ENCODE assay signal across 13 mouse cellular contexts in the genomic region with DNA sequence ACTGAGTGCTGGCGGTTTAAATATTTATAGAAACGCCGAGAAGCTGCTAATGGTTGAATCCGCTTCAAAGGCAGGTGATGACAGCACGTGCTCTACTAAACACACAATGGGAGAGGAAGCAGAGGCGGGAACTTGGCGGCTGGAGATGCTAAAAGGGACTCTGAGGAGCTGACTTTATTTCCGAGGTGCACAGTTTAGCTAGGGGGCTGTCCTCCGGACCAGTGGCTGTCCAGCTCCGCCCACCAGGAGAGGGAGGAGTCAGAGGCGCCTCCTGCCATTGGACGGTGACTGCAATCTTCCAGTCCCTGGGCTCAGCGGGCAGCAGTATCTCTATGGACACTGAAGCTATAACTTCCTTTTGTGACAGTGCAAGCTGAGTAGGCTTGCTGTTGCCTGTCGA.
DNase-seq lines count a peak whose midpoint lies in the region; ATAC-seq lines count a peak whose summit lies in the region.
"Had no signal": no experiment of that assay in that cellular context is flagged by ENCODE, and none has a peak within 500 bp of the region (broad histone marks: within the 10 kb centered on the region; RNA-seq: fewer than 3 reads in every experiment).

No protein-coding gene starts in this region.

- no peaks in the 10 kb centered on the region for H3K9me3 ChIP-seq in forebrain, embryonic 11.5 days (ENCODE audit: control insufficient read depth, low read length)
- no peaks in the 10 kb centered on the region for H3K9me3 ChIP-seq in forebrain, embryonic 13.5 days (replicated peaks)
- H3K9me3 ChIP-seq in midbrain, embryonic 12.5 days, result no peaks in the 10 kb centered on the region
- H3K9me3 ChIP-seq: limb, embryonic 15.5 days had no signal

- H3K4me1 ChIP-seq in forebrain, embryonic 11.5 days (replicated peaks; ENCODE audit: control insufficient read depth, insufficient read depth, low read length), result no peaks in the 10 kb centered on the region; the same call in 1 of the 2 replicates
- H3K4me1 ChIP-seq in forebrain, embryonic 13.5 days, result peaks cover 9% of the 10 kb centered on the region
- H3K4me1 ChIP-seq in midbrain, embryonic 12.5 days, result no peaks in the 10 kb centered on the region; the same call in 1 of the 2 replicates
- H3K4me1 ChIP-seq: limb, embryonic 15.5 days had no signal

- no peak overlapping the region for H3K4me2 ChIP-seq in forebrain, embryonic 11.5 days (ENCODE audit: low read depth, low read length, severe bottlenecking)
- no peak overlapping the region for H3K4me2 ChIP-seq in forebrain, embryonic 13.5 days
- 0 out of 2 replicates have a peak overlapping the region, but pooled peaks have one; percentile 3 for H3K4me2 ChIP-seq in midbrain, embryonic 12.5 days (replicated peaks)
- H3K4me2 ChIP-seq: limb, embryonic 15.5 days had no signal

- 60% methylated on average over 14 of the region's 14 CpGs for WGBS in forebrain, embryonic 11.5 days
- WGBS in forebrain, embryonic 13.5 days, result 53% methylated on average over 14 of the region's 14 CpGs
- 45% methylated on average over 14 of the region's 14 CpGs for WGBS in midbrain, embryonic 12.5 days

- DNase-seq in forebrain, embryonic 11.5 days (ENCODE audit: low spot score), result no peak
- peak; percentile 33 for DNase-seq in left cerebral cortex, postnatal 4 days
- no peak for DNase-seq in left cerebral cortex, adult 9 months (ENCODE audit: low spot score in 2 of 2)
- peak; percentile 55 for DNase-seq in R1 (ENCODE audit: low read depth, low spot score)
- no peak for DNase-seq in frontal cortex, postnatal 36 days (ENCODE audit: low spot score in 2 of 2)
- no peak for DNase-seq in layer of hippocampus, postnatal 10 days (ENCODE audit: low spot score in 2 of 2)
- DNase-seq: adrenal gland, postnatal 10 days; cerebellum, adult 18-20 months; heart, postnatal 36 days; thymus, postnatal 4 days had no signal

- 0 out of 2 replicates have a peak, but pooled peaks have one; percentile 39 for ATAC-seq in forebrain, embryonic 11.5 days (replicated peaks; ENCODE audit: low FRiP score)
- no peak for ATAC-seq in forebrain, embryonic 13.5 days
- peak; percentile 62; the same call in 1 of the 2 replicates for ATAC-seq in midbrain, embryonic 12.5 days (ENCODE audit: low FRiP score, low read depth)

- no peaks in the 10 kb centered on the region for H3K36me3 ChIP-seq in forebrain, embryonic 11.5 days (ENCODE audit: control insufficient read depth, insufficient read depth, low read length)
- H3K36me3 ChIP-seq in forebrain, embryonic 13.5 days (ENCODE audit: poor library complexity, severe bottlenecking), result no peaks in the 10 kb centered on the region
- no peaks in the 10 kb centered on the region for H3K36me3 ChIP-seq in midbrain, embryonic 12.5 days
- H3K36me3 ChIP-seq: limb, embryonic 15.5 days had no signal

- H3K9ac ChIP-seq in forebrain, embryonic 11.5 days (ENCODE audit: low read length), result no peak overlapping the region
- no peak overlapping the region for H3K9ac ChIP-seq in forebrain, embryonic 13.5 days
- H3K9ac ChIP-seq in midbrain, embryonic 12.5 days (replicated peaks), result no peak overlapping the region
- H3K9ac ChIP-seq: limb, embryonic 15.5 days had no signal

- intact Hi-C loops in left cerebral cortex, postnatal 4 days (cut with DNase I), result no loop called here

- H3K27me3 ChIP-seq in forebrain, embryonic 11.5 days (ENCODE audit: control insufficient read depth, insufficient read depth, low read length), result peaks cover 2% of the 10 kb centered on the region
- peaks cover 24% of the 10 kb centered on the region for H3K27me3 ChIP-seq in forebrain, embryonic 13.5 days
- peaks cover 7% of the 10 kb centered on the region; the same call in 1 of the 2 replicates for H3K27me3 ChIP-seq in midbrain, embryonic 12.5 days
- H3K27me3 ChIP-seq: limb, embryonic 15.5 days had no signal

- no peak overlapping the region for H3K27ac ChIP-seq in forebrain, embryonic 11.5 days (ENCODE audit: low read depth, low read length)
- no peak overlapping the region for H3K27ac ChIP-seq in forebrain, embryonic 13.5 days
- no peak overlapping the region for H3K27ac ChIP-seq in midbrain, embryonic 12.5 days (replicated peaks)
- H3K27ac ChIP-seq: limb, embryonic 15.5 days had no signal

- no peak overlapping the region for H3K4me3 ChIP-seq in forebrain, embryonic 11.5 days (ENCODE audit: low read depth, low read length)
- no peak overlapping the region for H3K4me3 ChIP-seq in forebrain, embryonic 13.5 days
- no peak overlapping the region for H3K4me3 ChIP-seq in midbrain, embryonic 12.5 days
- H3K4me3 ChIP-seq: limb, embryonic 15.5 days had no signal

Comparison
In these comparisons a context has a peak if more than half of its experiments do, and no peak if none do; other contexts are left out.
1. DNase-seq: peak in left cerebral cortex, postnatal 4 days (single experiment) and R1 (single experiment); none in forebrain, embryonic 11.5 days (single experiment), left cerebral cortex, adult 9 months (0 of 2), frontal cortex, postnatal 36 days (0 of 2) and layer of hippocampus, postnatal 10 days (0 of 2).